Mouse (Mus musculus): ENCODE results near the gene Cdc34.

DNA sequence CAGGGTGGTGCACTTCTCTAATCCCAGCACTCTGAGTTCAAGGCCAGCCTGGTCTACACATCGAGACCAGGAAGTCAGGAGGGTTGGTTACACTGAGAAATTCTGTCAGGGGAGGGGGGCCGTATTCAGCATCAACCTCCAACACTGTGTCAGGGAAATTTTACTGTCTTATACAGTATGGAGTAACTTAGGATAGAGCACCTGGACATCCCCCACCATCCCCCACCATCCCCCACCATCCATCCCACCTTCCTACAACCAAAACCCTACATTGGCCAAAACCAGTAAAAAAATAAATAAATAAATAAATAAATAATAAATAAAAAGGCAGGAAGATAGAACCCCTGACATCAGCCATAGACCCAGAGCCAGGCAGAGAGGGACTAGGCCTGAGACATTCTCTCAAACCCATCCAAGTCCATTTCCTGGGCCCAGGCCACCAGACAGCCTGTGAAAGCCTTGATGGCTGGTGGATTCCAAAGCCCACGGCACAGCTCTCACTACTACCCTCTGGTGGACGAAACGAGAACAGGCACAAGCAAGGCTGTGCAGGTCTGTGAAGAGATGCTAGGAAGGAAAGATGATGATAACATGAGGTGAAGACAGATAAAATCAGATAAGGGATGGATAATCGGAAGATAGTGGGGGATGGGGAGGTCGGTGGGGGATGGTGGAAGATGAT lies 32.8 kb upstream of the Cdc34 start:
- no peak for TF ChIP-seq CHD2 (IDR thresholded peaks at IDR 0.05; ENCODE audit: low read depth, low read length)
- no peak for TF ChIP-seq MAFK (IDR thresholded peaks at IDR 0.05; ENCODE audit: insufficient read depth, low read depth, low read length)
- no peak for TF ChIP-seq HCFC1 (IDR thresholded peaks at IDR 0.05; ENCODE audit: borderline replicate concordance, insufficient read depth, low read length)
- TF ChIP-seq ZNF384 (IDR thresholded peaks at IDR 0.05; ENCODE audit: low read depth, low read length), result no peak

All from ES-E14 (cell line).